Mouse (Mus musculus): Measurements from ENCODE around the gene Tgfbr3. TPM values are rescaled to one million over a fixed set of nuclear protein-coding genes. Genes with fewer than 3 reads are reported as not detected.

Tgfbr3 gene
- polyA plus RNA-seq, 1 experiment, result 0.13 TPM

GRCm38 (mm10) chr5:107142791-107143190, 146.6 kb downstream of the Tgfbr3 start:
- TF ChIP-seq GATA1 (IDR thresholded peaks at IDR 0.05; ENCODE audit: low read length), result no peak

- no peak for TF ChIP-seq GATA1 (IDR thresholded peaks at IDR 0.05; ENCODE audit: low read length)
Measured at GRCm38 (mm10) chr5:107141375-107141774, 148.1 kb downstream of the Tgfbr3 start.

- TF ChIP-seq GATA1 (IDR thresholded peaks at IDR 0.05; ENCODE audit: low read length), result no peak
Measured at GRCm38 (mm10) chr5:107139800-107140651, 149.4 kb downstream of the Tgfbr3 start.

- no peak for TF ChIP-seq GATA1 (IDR thresholded peaks at IDR 0.05; ENCODE audit: low read length)
Measured at GRCm38 (mm10) chr5:107133336-107133735, 156.1 kb downstream of the Tgfbr3 start.

GRCm38 (mm10) chr5:107132231-107132630, 157.2 kb downstream of the Tgfbr3 start:
- TF ChIP-seq GATA1 (IDR thresholded peaks at IDR 0.05; ENCODE audit: low read length), result no peak

GRCm38 (mm10) chr5:107129304-107129703, 160.1 kb downstream of the Tgfbr3 start:
- no peak for TF ChIP-seq GATA1 (IDR thresholded peaks at IDR 0.05; ENCODE audit: low read length)

- TF ChIP-seq GATA1 (IDR thresholded peaks at IDR 0.05; ENCODE audit: low read length), result no peak
Measured at GRCm38 (mm10) chr5:107126561-107126960, 162.9 kb downstream of the Tgfbr3 start.

GRCm38 (mm10) chr5:107125131-107125530, 164.3 kb downstream of the Tgfbr3 start:
- TF ChIP-seq GATA1 (IDR thresholded peaks at IDR 0.05; ENCODE audit: low read length), result no peak

GRCm38 (mm10) chr5:107124531-107124930, 164.9 kb downstream of the Tgfbr3 start:
- no peak for TF ChIP-seq GATA1 (IDR thresholded peaks at IDR 0.05; ENCODE audit: low read length)

GRCm38 (mm10) chr5:107122622-107123021, 166.8 kb downstream of the Tgfbr3 start:
- no peak for TF ChIP-seq GATA1 (IDR thresholded peaks at IDR 0.05; ENCODE audit: low read length)

- TF ChIP-seq GATA1 (IDR thresholded peaks at IDR 0.05; ENCODE audit: low read length), result no peak
Measured at GRCm38 (mm10) chr5:107121086-107121485, 168.3 kb downstream of the Tgfbr3 start.

GRCm38 (mm10) chr5:107120624-107121023, 168.8 kb downstream of the Tgfbr3 start:
- TF ChIP-seq GATA1 (IDR thresholded peaks at IDR 0.05; ENCODE audit: low read length), result no peak

GRCm38 (mm10) chr5:107119896-107120295, 169.5 kb downstream of the Tgfbr3 start:
- no peak for TF ChIP-seq GATA1 (IDR thresholded peaks at IDR 0.05; ENCODE audit: low read length)

- no peak for TF ChIP-seq GATA1 (IDR thresholded peaks at IDR 0.05; ENCODE audit: low read length)
Measured at GRCm38 (mm10) chr5:107116821-107117220, 172.6 kb downstream of the Tgfbr3 start.

- no peak for TF ChIP-seq GATA1 (IDR thresholded peaks at IDR 0.05; ENCODE audit: low read length)
Measured at GRCm38 (mm10) chr5:107112656-107113275, 176.7 kb downstream of the Tgfbr3 start.

- no peak for TF ChIP-seq GATA1 (IDR thresholded peaks at IDR 0.05; ENCODE audit: low read length)
Measured at GRCm38 (mm10) chr5:107111802-107112201, 177.6 kb downstream of the Tgfbr3 start.
